Mouse (Mus musculus) limb, embryonic 12.5 days (tissue): ENCODE data around the gene Ostm1. TPM values are rescaled to one million over a fixed set of nuclear protein-coding genes. Genes with fewer than 3 reads are reported as not detected.
A peak's percentile ranks its signal among the peaks of the same experiment; 100 is the strongest.

Source experiments
- ATAC-seq: fragments of 200-750 bp; cut with Nextera tagmentation; 2 replicates; pipeline ENCODE4 v1.8.0; 2017; ENCODE audit warnings: low read depth, moderate TSS enrichment; ENCODE audit not compliant: insufficient number of reproducible peaks, insufficient read depth, low FRiP score, low TSS enrichment
- H3K27ac ChIP-seq: fragments of 300-500 bp; sonication (generic); 2 replicates; pipeline ENCODE4 v1.5.1; 2016; ENCODE audit warnings: mild to moderate bottlenecking, moderate library complexity
- H3K27me3 ChIP-seq: fragments of 300-500 bp; sonication (generic); 2 replicates; pipeline ENCODE4 v1.6.1; 2016; ENCODE audit warnings: mild to moderate bottlenecking, moderate library complexity
- H3K36me3 ChIP-seq: fragments of 300-500 bp; sonication (generic); 2 replicates; pipeline ENCODE4 v1.6.1; 2016; ENCODE audit warnings: mild to moderate bottlenecking, moderate library complexity
- H3K4me1 ChIP-seq: fragments of 300-500 bp; sonication (generic); replicated peaks from 2 replicates; pipeline ENCODE4 v1.6.1; 2016
- H3K4me2 ChIP-seq: fragments of 300-500 bp; sonication (generic); 2 replicates; pipeline ENCODE4 v1.6.1; 2016; ENCODE audit warnings: mild to moderate bottlenecking, moderate library complexity
- H3K4me3 ChIP-seq: fragments of 300-500 bp; sonication (generic); replicated peaks from 2 replicates; pipeline ENCODE4 v1.5.1; 2016; ENCODE audit warnings: mild to moderate bottlenecking
- H3K9ac ChIP-seq: fragments of 300-500 bp; sonication (generic); replicated peaks from 2 replicates; pipeline ENCODE4 v1.6.1; 2016; ENCODE audit warnings: mild to moderate bottlenecking, moderate library complexity
- H3K9me3 ChIP-seq: fragments of 300-500 bp; sonication (generic); 2 replicates; pipeline ENCODE4 v1.6.1; 2016; ENCODE audit warnings: mild to moderate bottlenecking, moderate library complexity
- WGBS: fragments of 180-500 bp; shearing (Covaris S2); methylation state at CpG from one replicate; pipeline ENCODE4 v1.1.7; 2016; 5-methylcytosine and 5-hydroxymethylcytosine counted together
- polyA plus RNA-seq: library from polyadenylated mRNA; unstranded; fragments of >200 nt; fragmentation: Nextera tagmentation; extraction: Ambion mirVana; gene quantifications from 2 replicates; pipeline ENCODE4 v1.2.1, GENCODE M21; 2016

Ostm1 gene
- 9.0 and 9.1 TPM in 2 replicates for polyA plus RNA-seq

GRCm38 (mm10) chr10:42583157-42583872, at the start of gene Ostm1, which contains the start of gene Nr2e1:
TSS of gene Ostm1 (plus strand) at chr10:42583822.
TSS of gene Nr2e1 (minus strand) at chr10:42583632.
- Histone ChIP-seq H3K9ac (no peak within 1 kb of the TSS), H3K27ac (no peak within 1 kb of the TSS), H3K4me3 (peak within 1 kb of the TSS; percentile 24), H3K4me1 (peaks cover 41% of the 10 kb centered on the region), H3K36me3 (no peaks in the 10 kb centered on the region), H3K4me2 (peak within 1 kb of the TSS; percentile 31), H3K27me3 (peaks cover 99% of the 10 kb centered on the region), H3K9me3 (peaks cover 4% of the 10 kb centered on the region; the same call in 1 of the 2 replicates)
- ATAC-seq: no peak
- WGBS: under 1% methylated on average over 43 of the region's 43 CpGs

GRCm38 (mm10) chr10:42533836-42534453, 49.7 kb upstream of the Ostm1 start:
- Histone ChIP-seq H3K4me2 (no peak overlapping the region), H3K9ac (no peak overlapping the region), H3K36me3 (peaks cover 71% of the 10 kb centered on the region), H3K27ac (no peak overlapping the region), H3K4me3 (no peak overlapping the region), H3K4me1 (no peaks in the 10 kb centered on the region), H3K27me3 (no peaks in the 10 kb centered on the region), H3K9me3 (no peaks in the 10 kb centered on the region)
- 92% methylated on average over 11 of the region's 11 CpGs for WGBS
- no peak for ATAC-seq

DNA sequence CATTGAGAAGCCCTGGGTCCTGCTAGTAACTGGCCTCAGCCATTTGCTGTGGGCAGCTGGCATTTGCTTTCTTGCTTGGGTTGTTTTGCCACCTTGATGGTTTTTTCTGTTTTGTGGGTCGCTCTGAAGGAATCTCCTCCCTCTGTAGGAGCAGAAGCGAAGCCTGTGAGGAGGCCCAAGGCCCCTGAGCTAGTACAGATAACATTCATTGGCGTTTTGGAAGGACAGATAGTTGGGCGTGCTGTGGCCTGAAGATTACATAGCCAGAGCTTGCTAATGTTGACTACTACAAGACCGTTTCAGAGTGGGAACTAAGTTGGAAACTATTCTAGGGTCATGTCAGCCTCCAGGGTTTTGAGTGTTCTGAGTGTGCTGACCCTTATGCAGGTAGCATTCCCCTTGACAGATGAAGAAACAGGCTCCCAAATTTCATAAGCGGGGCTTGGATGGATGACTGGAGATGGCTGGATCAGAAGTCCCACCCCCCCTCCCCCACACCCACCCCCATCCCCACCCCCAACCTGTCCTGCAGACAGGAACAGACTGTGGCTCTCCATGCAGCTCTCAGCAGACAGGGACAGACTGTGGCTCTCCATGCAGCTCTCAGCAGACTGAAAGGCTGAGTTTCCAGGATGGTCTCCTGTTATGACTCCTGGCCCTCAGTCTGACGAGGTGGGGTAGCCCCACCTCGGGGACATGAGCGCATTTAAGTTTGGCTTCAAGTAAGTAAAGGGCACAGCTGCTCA, 45.9 kb upstream of the Ostm1 start:
- Histone ChIP-seq H3K9me3 (no peaks in the 10 kb centered on the region), H3K9ac (no peak overlapping the region), H3K4me1 (no peaks in the 10 kb centered on the region), H3K4me3 (no peak overlapping the region), H3K27ac (no peak overlapping the region), H3K36me3 (peaks cover 44% of the 10 kb centered on the region), H3K4me2 (no peak overlapping the region), H3K27me3 (no peaks in the 10 kb centered on the region)
- ATAC-seq: no peak
- WGBS: 86% methylated on average over 9 of the region's 9 CpGs

- no peak overlapping the region for H3K27ac ChIP-seq
- H3K27me3 ChIP-seq: no peaks in the 10 kb centered on the region
- WGBS: 80% methylated on average over 6 of the region's 6 CpGs
- no peaks in the 10 kb centered on the region for H3K36me3 ChIP-seq
- H3K4me1 ChIP-seq: no peaks in the 10 kb centered on the region
- H3K4me3 ChIP-seq: no peak overlapping the region
- ATAC-seq: no peak
- no peak overlapping the region for H3K9ac ChIP-seq
- H3K4me2 ChIP-seq: no peak overlapping the region
- no peaks in the 10 kb centered on the region for H3K9me3 ChIP-seq
Observed at GRCm38 (mm10) chr10:42545707-42546503, 37.7 kb upstream of the Ostm1 start.

GRCm38 (mm10) chr10:42546507-42546906, 37.1 kb upstream of the Ostm1 start:
- no peaks in the 10 kb centered on the region for H3K36me3 ChIP-seq
- no peak overlapping the region for H3K4me2 ChIP-seq
- no peaks in the 10 kb centered on the region for H3K4me1 ChIP-seq
- H3K9ac ChIP-seq: no peak overlapping the region
- no peaks in the 10 kb centered on the region for H3K9me3 ChIP-seq
- H3K27ac ChIP-seq: no peak overlapping the region
- ATAC-seq: no peak
- WGBS: 85% methylated on average over 3 of the region's 3 CpGs
- H3K27me3 ChIP-seq: no peaks in the 10 kb centered on the region
- H3K4me3 ChIP-seq: no peak overlapping the region

DNA sequence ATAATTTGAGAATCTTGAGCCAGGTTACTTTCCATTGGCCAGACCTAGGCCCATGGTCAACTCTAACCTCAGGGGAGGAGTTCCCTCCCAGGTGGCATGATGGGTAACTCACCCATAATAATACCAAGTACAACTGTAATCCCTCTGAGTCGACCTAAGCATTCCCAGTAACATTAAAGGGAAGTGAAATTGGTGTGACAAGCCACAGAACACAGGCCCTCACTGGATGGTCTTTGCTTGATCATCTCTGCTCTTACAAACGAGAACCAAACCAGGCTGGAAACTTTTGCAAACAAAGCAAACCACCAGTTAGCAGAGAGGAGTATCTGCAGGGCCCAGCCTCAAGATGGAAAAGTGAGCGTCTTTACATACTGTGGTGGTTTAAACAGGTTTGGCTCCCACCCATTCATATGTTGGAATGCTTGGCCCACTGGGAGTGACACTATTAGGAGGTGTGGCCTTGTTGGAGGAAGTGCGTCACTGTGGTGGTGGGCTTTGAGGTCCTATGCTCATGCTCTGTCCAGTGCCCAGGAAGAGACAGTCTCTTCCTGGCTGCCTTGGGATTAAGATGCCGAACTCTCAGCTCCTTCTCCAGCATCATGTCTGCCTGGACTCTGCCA, 23.9 kb upstream of the Ostm1 start:
- ATAC-seq: no peak
- 76% methylated on average over 5 of the region's 5 CpGs for WGBS
- H3K27ac ChIP-seq: no peak overlapping the region
- no peaks in the 10 kb centered on the region for H3K4me1 ChIP-seq
- H3K4me3 ChIP-seq: no peak overlapping the region
- no peak overlapping the region for H3K4me2 ChIP-seq
- H3K9me3 ChIP-seq: no peaks in the 10 kb centered on the region
- H3K27me3 ChIP-seq: peaks cover 22% of the 10 kb centered on the region
- no peaks in the 10 kb centered on the region for H3K36me3 ChIP-seq
- H3K9ac ChIP-seq: no peak overlapping the region

- H3K27me3 ChIP-seq: peaks cover 48% of the 10 kb centered on the region
- no peak overlapping the region for H3K4me3 ChIP-seq
- no peaks in the 10 kb centered on the region for H3K36me3 ChIP-seq
- ATAC-seq: 0 out of 2 replicates have a peak, but pooled peaks have one; percentile 47
- no peak overlapping the region for H3K9ac ChIP-seq
- H3K27ac ChIP-seq: no peak overlapping the region
- no peaks in the 10 kb centered on the region for H3K4me1 ChIP-seq
- H3K9me3 ChIP-seq: no peaks in the 10 kb centered on the region
- WGBS: 1% methylated on average over 12 of the region's 12 CpGs
- H3K4me2 ChIP-seq: 0 out of 2 replicates have a peak overlapping the region, but pooled peaks have one; percentile 2
Observed at GRCm38 (mm10) chr10:42562272-42562671, 21.4 kb upstream of the Ostm1 start.

DNA sequence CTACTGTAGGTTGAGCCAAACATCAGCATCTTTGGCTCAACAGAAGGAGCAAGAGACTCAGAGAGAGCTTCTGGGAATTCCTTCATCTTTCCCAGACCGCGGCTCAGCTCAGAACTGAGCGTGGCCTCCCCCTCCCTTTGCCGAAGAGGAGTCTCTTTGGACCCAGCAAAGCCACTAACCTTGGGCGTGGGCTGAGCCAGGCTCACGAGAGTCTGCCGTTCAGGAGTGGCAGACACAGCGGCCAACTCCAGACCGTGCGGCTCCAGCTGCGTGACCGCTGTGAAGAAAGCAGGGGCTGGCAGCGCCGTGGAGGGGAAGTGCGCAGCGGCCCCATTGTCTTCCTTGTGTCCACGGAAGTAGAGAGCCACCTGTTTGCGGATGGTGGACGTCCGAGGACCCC, 11.1 kb upstream of the Ostm1 start:
- Histone ChIP-seq H3K27me3 (peaks cover 94% of the 10 kb centered on the region), H3K4me3 (0 out of 2 replicates have a peak overlapping the region, but pooled peaks have one; percentile 1), H3K36me3 (no peaks in the 10 kb centered on the region), H3K4me2 (no peak overlapping the region), H3K27ac (no peak overlapping the region), H3K4me1 (no peaks in the 10 kb centered on the region), H3K9me3 (no peaks in the 10 kb centered on the region), H3K9ac (no peak overlapping the region)
- WGBS: 2% methylated on average over 20 of the region's 20 CpGs
- ATAC-seq: no peak

- WGBS: 1% methylated on average over 15 of the region's 15 CpGs
- Histone ChIP-seq H3K9ac (no peak overlapping the region), H3K9me3 (no peaks in the 10 kb centered on the region), H3K4me3 (0 out of 2 replicates have a peak overlapping the region, but pooled peaks have one; percentile 1), H3K4me1 (no peaks in the 10 kb centered on the region), H3K4me2 (no peak overlapping the region), H3K27ac (no peak overlapping the region), H3K36me3 (no peaks in the 10 kb centered on the region), H3K27me3 (peaks cover 96% of the 10 kb centered on the region)
- no peak for ATAC-seq
Observed at GRCm38 (mm10) chr10:42572971-42573370, 10.7 kb upstream of the Ostm1 start.

GRCm38 (mm10) chr10:42574639-42575038, 9.0 kb upstream of the Ostm1 start:
- Histone ChIP-seq H3K27me3 (peaks cover 98% of the 10 kb centered on the region), H3K4me2 (no peak overlapping the region), H3K4me3 (no peak overlapping the region), H3K27ac (no peak overlapping the region), H3K9me3 (no peaks in the 10 kb centered on the region), H3K36me3 (no peaks in the 10 kb centered on the region), H3K9ac (no peak overlapping the region), H3K4me1 (peaks cover 4% of the 10 kb centered on the region)
- no peak for ATAC-seq
- WGBS: 2% methylated on average over 10 of the region's 10 CpGs
